Mouse (Mus musculus) heart, postnatal 14 days (tissue): Measurements from ENCODE around the gene Hpse2. TPM values are rescaled to one million over a fixed set of nuclear protein-coding genes. Genes with fewer than 3 reads are reported as not detected.

Source experiments
- DNase-seq, 2 experiments: peaks; one replicate each; pipeline ENCODE4 v3.0.0; 2021 to 2022
- intact Hi-C: fragments of 180-260 bp; cut with DNase I; formaldehyde crosslinking; loops from one replicate; pipeline ENCODE4 v1.15.1; 2025
- total RNA-seq, 2 experiments: library from RNA; stranded (reverse); gene quantifications; 2 replicates each; pipeline ENCODE4 v1.2.3; 2021

The Hpse2 gene
- total RNA-seq, 2 experiments from 2014 or later: 0.22 to 0.44 TPM

DNA sequence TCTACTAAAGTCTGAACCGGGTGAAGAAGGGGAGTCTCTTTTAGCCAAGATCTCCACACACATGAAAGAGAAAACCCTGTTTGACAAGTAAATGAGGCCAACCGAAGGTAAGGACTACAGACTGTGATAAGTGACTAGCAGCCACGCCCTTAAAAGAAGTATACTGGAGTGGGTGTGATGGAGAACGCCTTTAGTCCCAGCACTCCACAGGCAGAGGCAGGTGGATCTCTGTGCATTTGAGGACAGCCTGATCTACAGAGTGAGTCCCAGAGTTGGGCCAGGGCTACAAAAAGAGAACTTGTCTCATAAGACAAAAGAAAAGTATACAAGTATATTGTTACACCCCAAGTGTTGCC lies 642.3 kb downstream of the Hpse2 start:
- DNase-seq: no peak

DNA sequence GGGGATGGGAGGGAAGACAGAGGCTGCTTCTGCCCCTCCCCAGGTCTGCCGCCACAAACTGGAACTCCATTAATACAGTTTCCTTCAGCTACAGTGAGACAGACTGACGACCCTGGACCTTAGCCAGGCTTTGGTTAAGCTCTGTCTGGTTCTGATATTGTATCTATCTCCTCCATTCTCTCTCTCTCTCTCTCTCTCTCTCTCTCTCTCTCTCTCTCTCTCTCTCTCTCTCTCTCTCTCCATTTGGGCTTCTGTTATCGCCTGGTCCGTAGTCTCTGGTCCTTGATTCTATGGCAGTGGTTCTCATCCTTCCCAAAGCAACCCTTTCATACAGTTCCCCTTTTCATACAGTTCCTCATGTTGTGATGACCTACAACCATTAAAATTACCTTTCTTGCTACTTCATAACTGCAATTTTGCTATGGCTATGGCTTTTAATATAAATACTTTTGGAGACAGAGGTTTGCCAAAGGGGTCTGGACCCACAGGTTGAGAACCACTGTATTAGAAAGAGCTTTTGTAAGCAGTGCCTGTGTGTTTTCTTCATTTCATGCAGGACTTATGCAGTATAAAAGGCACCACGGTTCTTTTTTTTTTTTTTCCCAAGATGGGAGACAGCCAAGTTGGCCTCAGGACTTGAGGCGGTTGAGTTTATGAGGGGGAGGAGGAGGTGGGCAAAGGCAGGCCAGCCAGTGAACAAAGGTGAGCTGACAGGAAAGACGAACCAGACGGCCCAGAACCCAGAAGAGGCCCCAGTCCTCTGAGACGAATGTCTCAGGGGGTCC lies 642.9 kb downstream of the Hpse2 start:
- DNase-seq: no peak
- intact Hi-C loops: loop anchor here (2.0 to 10.0 kb wide), 4 partner anchors 90 to 430 kb away; partner anchors contain the start of gene R3hcc1l

More for the DNA sequence above, 642.3 kb downstream of the Hpse2 start:
- intact Hi-C loops: loop anchor here (2.0 to 10.0 kb wide), 4 partner anchors 91 to 431 kb away; partner anchors contain the start of gene R3hcc1l

DNA sequence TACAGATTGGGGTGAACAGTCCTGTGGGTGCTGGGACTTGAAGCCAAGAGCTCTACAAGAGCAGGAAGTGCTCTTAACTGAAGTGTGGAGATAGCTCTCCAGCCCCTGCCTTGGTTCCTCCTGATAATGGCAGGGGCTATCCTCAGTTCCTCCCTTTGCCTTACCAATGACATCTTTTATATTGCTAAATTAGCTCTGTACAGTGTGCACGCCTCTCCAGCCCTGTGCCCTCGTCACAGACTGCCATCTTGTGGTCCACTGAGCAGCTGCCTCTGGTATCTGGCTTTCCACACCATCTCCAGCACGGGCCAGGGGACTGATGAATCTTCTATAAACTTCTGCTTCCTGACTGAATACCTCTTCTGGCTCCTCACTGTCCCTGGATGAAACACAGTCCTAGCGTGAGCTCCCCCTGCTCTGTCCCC lies 644.0 kb downstream of the Hpse2 start:
- intact Hi-C loops: loop anchor here (2.0 to 10.0 kb wide), 4 partner anchors 89 to 429 kb away; partner anchors contain the start of gene R3hcc1l
- DNase-seq: peak; percentile 57 to 73

DNA sequence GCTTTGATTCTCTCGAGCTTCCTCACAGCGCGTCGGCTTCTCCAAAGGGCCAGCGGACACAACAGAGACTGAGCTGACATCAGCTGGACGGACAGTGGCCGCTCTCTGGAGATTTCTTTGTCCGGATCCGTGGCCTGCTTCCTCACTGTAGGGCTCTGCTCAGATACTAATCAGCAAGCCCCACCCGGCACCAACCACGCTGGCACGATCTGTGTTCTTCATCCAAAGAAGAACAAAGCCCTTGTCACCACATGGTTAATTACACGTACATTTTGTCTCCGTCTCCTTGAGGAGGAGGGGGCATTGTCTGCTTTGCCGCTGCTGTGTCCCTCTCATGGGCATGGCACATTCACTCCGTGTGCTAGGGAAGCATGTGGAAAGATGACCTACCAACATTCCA lies 644.9 kb downstream of the Hpse2 start:
- intact Hi-C loops: loop anchor here (10.0 kb wide), 2 partner anchors 228 to 428 kb away; partner anchors contain the start of gene R3hcc1l
- no peak for DNase-seq

DNA sequence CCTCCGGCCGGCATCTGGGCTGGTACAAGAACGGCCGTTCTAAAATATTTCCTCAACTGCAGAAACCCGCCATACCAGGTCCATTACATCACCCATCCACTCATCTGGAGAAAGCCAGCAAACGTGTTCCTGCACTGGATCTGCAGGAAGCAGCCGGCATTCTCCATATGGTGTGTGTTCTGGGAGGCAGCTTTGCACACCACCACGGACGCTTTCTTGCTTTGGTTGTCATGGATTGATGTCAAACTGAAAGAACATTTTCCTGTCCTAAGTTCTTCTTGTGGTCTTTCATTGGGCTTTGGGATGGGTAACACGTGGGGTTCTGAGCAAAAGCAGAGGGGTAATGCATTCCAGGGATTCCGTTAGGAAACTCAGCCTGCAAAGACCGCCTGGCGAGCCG lies 646.3 kb downstream of the Hpse2 start:
- no peak for DNase-seq
- intact Hi-C loops: loop anchor here (10.0 kb wide), 2 partner anchors 227 to 427 kb away; partner anchors contain the start of gene R3hcc1l

DNA sequence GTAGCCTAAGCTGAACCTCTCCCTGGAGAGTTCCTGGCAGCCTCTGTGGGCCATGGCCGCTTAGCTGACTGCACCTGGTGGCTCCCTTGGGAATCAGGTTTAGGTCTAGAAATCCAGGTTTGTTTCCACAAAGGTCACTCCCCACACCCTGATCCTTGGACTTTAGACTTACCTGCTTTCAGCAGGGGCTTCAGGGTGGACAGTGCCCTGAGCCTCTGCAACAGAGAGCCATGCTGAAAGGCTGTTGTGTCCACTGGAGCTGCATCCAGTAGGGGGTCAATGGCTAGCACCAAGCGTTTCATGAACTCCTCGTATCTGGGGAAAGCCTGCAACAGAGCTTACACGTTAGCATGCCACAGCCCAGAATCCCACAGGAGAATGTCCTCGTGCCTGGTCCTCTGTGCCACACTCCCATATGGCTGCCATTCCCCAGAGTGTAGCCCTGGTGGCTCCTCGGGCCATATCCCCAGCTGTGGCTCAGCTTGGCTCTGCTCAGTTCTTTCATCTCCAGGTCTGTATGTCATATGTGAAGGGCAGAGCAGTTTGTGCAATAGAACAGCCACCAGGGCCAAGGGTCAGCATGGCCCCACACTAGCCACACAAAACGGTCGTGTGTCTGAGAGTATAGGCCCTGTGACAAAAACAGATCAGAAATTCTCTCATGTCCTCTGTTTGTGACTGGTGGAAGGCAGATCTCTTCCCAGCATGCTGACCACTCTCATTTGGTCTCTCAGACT lies 647.8 kb downstream of the Hpse2 start:
- no peak for DNase-seq
- intact Hi-C loops: loop anchor here (10.0 kb wide), 2 partner anchors 226 to 426 kb away; partner anchors contain the start of gene R3hcc1l

DNA sequence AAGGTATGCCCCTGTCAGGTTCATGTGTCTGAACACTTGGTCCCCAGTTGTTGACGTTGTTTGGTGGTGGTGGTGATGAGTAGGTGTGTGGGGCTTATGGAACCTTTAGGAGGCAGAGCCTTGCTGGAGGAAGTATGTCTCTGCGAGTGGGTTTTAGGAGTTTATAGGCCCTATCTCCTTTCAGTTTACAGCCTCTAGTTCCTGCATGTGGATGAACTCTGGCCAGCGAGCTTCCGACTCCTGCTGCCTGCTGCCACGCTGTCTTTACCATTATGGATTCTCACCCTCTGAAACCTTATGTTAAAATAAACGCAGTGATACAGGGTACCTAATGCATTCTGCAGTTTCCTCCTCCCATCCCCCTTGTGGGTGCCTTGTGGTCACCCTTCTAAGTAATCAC lies 648.4 kb downstream of the Hpse2 start:
- intact Hi-C loops: loop anchor here (10.0 kb wide), 2 partner anchors 225 to 425 kb away; partner anchors contain the start of gene R3hcc1l
- no peak for DNase-seq

DNA sequence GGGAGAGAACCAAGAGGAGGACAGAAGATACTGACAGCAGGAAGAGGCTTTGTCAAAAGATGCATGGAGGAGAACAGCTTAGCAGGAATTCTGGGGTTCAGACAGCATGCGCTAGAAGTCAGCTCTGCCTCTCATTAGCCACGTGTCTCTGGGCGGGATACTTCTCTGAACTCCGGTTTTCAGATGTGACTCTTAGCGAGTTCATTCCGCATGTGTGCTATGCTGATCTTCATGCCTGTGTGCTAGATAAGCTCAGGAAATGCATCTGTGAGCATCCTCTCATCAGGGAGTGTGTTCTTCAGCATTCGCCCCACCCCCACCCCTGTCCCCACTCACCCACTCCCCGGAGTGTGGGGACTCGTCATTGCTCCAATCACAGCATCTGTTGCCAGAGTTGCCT lies 650.4 kb downstream of the Hpse2 start:
- no peak for DNase-seq
- intact Hi-C loops: no loop called here

Other genes starting within 250 kb of the Hpse2 start
- gene Cnnm1, start 52.1 kb upstream of the Hpse2 start, total RNA-seq: under 1 TPM; 0.07 TPM
- gene Got1, start 136.2 kb upstream of the Hpse2 start, total RNA-seq: 100 to 1,000 TPM; 687 to 721 TPM
- gene Nkx2-3, start 224.0 kb upstream of the Hpse2 start, total RNA-seq: not detected